Mouse (Mus musculus): ENCODE data around the gene Ugt1a6a. TPM values are rescaled to one million over a fixed set of nuclear protein-coding genes. Genes with fewer than 3 reads are reported as not detected.
"Not testable (repeated sequence)": the region's sequence is repeated elsewhere in the genome, so short reads cannot be mapped to it uniquely, and the experiment has no call there.

Ugt1a6a gene
- polyA plus RNA-seq, 1 experiment, result 1.3 TPM

GRCm38 (mm10) chr1:88130223-88130622, 4.4 kb upstream of the Ugt1a6a start:
- not testable (repeated sequence) for H3ac ChIP-seq (ENCODE audit: control insufficient read depth, insufficient read length, low read depth); H3K36me3 ChIP-seq (ENCODE audit: control insufficient read depth, insufficient read depth); H3K4me3 ChIP-seq (ENCODE audit: insufficient read depth, poor library complexity, severe bottlenecking); H3K79me2 ChIP-seq (ENCODE audit: control insufficient read depth, insufficient read depth); H3K27me3 ChIP-seq (ENCODE audit: control insufficient read depth, insufficient read depth, insufficient read length); H3K79me3 ChIP-seq (ENCODE audit: low read depth)

- Histone ChIP-seq H3ac (ENCODE audit: control insufficient read depth, insufficient read length, low read depth) (no peak overlapping the region), H3K79me2 (ENCODE audit: control insufficient read depth, insufficient read depth) (no peaks in the 10 kb centered on the region), H3K79me3 (ENCODE audit: low read depth) (no peaks in the 10 kb centered on the region), H3K27me3 (ENCODE audit: control insufficient read depth, insufficient read depth, insufficient read length) (no peaks in the 10 kb centered on the region), H3K36me3 (ENCODE audit: control insufficient read depth, insufficient read depth) (no peaks in the 10 kb centered on the region), H3K4me3 (ENCODE audit: insufficient read depth, poor library complexity, severe bottlenecking) (no peak overlapping the region)
- TF ChIP-seq MYOD1 (IDR thresholded peaks at IDR 0.05; ENCODE audit: control insufficient read depth, insufficient read length, low read depth) (no peak), CTCF (IDR thresholded peaks at IDR 0.05; ENCODE audit: control insufficient read depth, insufficient read depth, insufficient read length) (no peak), MYOG (IDR thresholded peaks at IDR 0.05; ENCODE audit: control insufficient read depth, extremely low read depth, insufficient read length) (no peak), FOSL1 (IDR thresholded peaks at IDR 0.05; ENCODE audit: insufficient read depth, low read length, poor library complexity, severe bottlenecking) (no peak), USF1 (IDR thresholded peaks at IDR 0.05; ENCODE audit: low read depth) (no peak), CEBPB (IDR thresholded peaks at IDR 0.05; ENCODE audit: low read depth) (no peak), MAX (IDR thresholded peaks at IDR 0.05) (no peak)
These were observed 627 bp upstream of the Ugt1a6a start for GRCm38 (mm10) chr1:88133908-88134456.

- H3K79me2 ChIP-seq (ENCODE audit: control insufficient read depth, insufficient read depth); H3K27me3 ChIP-seq (ENCODE audit: control insufficient read depth, insufficient read depth, insufficient read length); H3ac ChIP-seq (ENCODE audit: control insufficient read depth, insufficient read length, low read depth); H3K4me3 ChIP-seq (ENCODE audit: insufficient read depth, poor library complexity, severe bottlenecking); H3K79me3 ChIP-seq (ENCODE audit: low read depth); H3K36me3 ChIP-seq (ENCODE audit: control insufficient read depth, insufficient read depth): not testable (repeated sequence)
These were observed 758 bp downstream of the Ugt1a6a start for GRCm38 (mm10) chr1:88135229-88135904.

GRCm38 (mm10) chr1:88136646-88137045, 2.0 kb downstream of the Ugt1a6a start:
- TF ChIP-seq USF1 (IDR thresholded peaks at IDR 0.05; ENCODE audit: low read depth) (no peak), MAX (IDR thresholded peaks at IDR 0.05) (no peak), MYOD1 (IDR thresholded peaks at IDR 0.05; ENCODE audit: control insufficient read depth, insufficient read length, low read depth) (no peak), FOSL1 (IDR thresholded peaks at IDR 0.05; ENCODE audit: insufficient read depth, low read length, poor library complexity, severe bottlenecking) (no peak), CTCF (IDR thresholded peaks at IDR 0.05; ENCODE audit: control insufficient read depth, insufficient read depth, insufficient read length) (no peak), MYOG (IDR thresholded peaks at IDR 0.05; ENCODE audit: control insufficient read depth, extremely low read depth, insufficient read length) (no peak), CEBPB (IDR thresholded peaks at IDR 0.05; ENCODE audit: low read depth) (no peak)
- no peaks in the 10 kb centered on the region for H3K79me2 ChIP-seq (ENCODE audit: control insufficient read depth, insufficient read depth)

GRCm38 (mm10) chr1:88137264-88137663, 2.7 kb downstream of the Ugt1a6a start:
- no peaks in the 10 kb centered on the region for H3K36me3 ChIP-seq (ENCODE audit: control insufficient read depth, insufficient read depth)

More at GRCm38 (mm10) chr1:88136646-88137045, 2.0 kb downstream of the Ugt1a6a start:
- H3K4me3 ChIP-seq (ENCODE audit: insufficient read depth, poor library complexity, severe bottlenecking), result no peak overlapping the region
- H3K36me3 ChIP-seq (ENCODE audit: control insufficient read depth, insufficient read depth), result no peaks in the 10 kb centered on the region
- H3ac ChIP-seq (ENCODE audit: control insufficient read depth, insufficient read length, low read depth), result no peak overlapping the region
- H3K79me3 ChIP-seq (ENCODE audit: low read depth), result no peaks in the 10 kb centered on the region
- no peaks in the 10 kb centered on the region for H3K27me3 ChIP-seq (ENCODE audit: control insufficient read depth, insufficient read depth, insufficient read length)

GRCm38 (mm10) chr1:88138145-88138544, 3.5 kb downstream of the Ugt1a6a start:
- H3ac ChIP-seq (ENCODE audit: control insufficient read depth, insufficient read length, low read depth), result no peak overlapping the region
- no peaks in the 10 kb centered on the region for H3K79me2 ChIP-seq (ENCODE audit: control insufficient read depth, insufficient read depth)
- H3K4me3 ChIP-seq (ENCODE audit: insufficient read depth, poor library complexity, severe bottlenecking), result no peak overlapping the region
- no peaks in the 10 kb centered on the region for H3K79me3 ChIP-seq (ENCODE audit: low read depth)
- no peaks in the 10 kb centered on the region for H3K36me3 ChIP-seq (ENCODE audit: control insufficient read depth, insufficient read depth)
- no peaks in the 10 kb centered on the region for H3K27me3 ChIP-seq (ENCODE audit: control insufficient read depth, insufficient read depth, insufficient read length)
- TF ChIP-seq MYOG (IDR thresholded peaks at IDR 0.05; ENCODE audit: control insufficient read depth, extremely low read depth, insufficient read length) (no peak), FOSL1 (IDR thresholded peaks at IDR 0.05; ENCODE audit: insufficient read depth, low read length, poor library complexity, severe bottlenecking) (no peak), CEBPB (IDR thresholded peaks at IDR 0.05; ENCODE audit: low read depth) (no peak), USF1 (IDR thresholded peaks at IDR 0.05; ENCODE audit: low read depth) (no peak), CTCF (IDR thresholded peaks at IDR 0.05; ENCODE audit: control insufficient read depth, insufficient read depth, insufficient read length) (no peak), MAX (IDR thresholded peaks at IDR 0.05) (no peak)

More at GRCm38 (mm10) chr1:88137264-88137663, 2.7 kb downstream of the Ugt1a6a start:
- no peak overlapping the region for H3K4me3 ChIP-seq (ENCODE audit: insufficient read depth, poor library complexity, severe bottlenecking)
- TF ChIP-seq USF1 (IDR thresholded peaks at IDR 0.05; ENCODE audit: low read depth), result no peak
- TF ChIP-seq MAX (IDR thresholded peaks at IDR 0.05), result no peak
- TF ChIP-seq CEBPB (IDR thresholded peaks at IDR 0.05; ENCODE audit: low read depth), result no peak
- TF ChIP-seq CTCF (IDR thresholded peaks at IDR 0.05; ENCODE audit: control insufficient read depth, insufficient read depth, insufficient read length), result no peak
- TF ChIP-seq FOSL1 (IDR thresholded peaks at IDR 0.05; ENCODE audit: insufficient read depth, low read length, poor library complexity, severe bottlenecking), result no peak
- no peak for TF ChIP-seq MYOD1 (IDR thresholded peaks at IDR 0.05; ENCODE audit: control insufficient read depth, insufficient read length, low read depth)
- TF ChIP-seq MYOG (IDR thresholded peaks at IDR 0.05; ENCODE audit: control insufficient read depth, extremely low read depth, insufficient read length), result no peak
- H3ac ChIP-seq (ENCODE audit: control insufficient read depth, insufficient read length, low read depth), result no peak overlapping the region
- H3K79me3 ChIP-seq (ENCODE audit: low read depth), result no peaks in the 10 kb centered on the region
- no peaks in the 10 kb centered on the region for H3K79me2 ChIP-seq (ENCODE audit: control insufficient read depth, insufficient read depth)
- no peaks in the 10 kb centered on the region for H3K27me3 ChIP-seq (ENCODE audit: control insufficient read depth, insufficient read depth, insufficient read length)

GRCm38 (mm10) chr1:88140492-88140891, 5.9 kb downstream of the Ugt1a6a start:
- not testable (repeated sequence) for H3K4me3 ChIP-seq (ENCODE audit: insufficient read depth, poor library complexity, severe bottlenecking); H3K27me3 ChIP-seq (ENCODE audit: control insufficient read depth, insufficient read depth, insufficient read length); H3ac ChIP-seq (ENCODE audit: control insufficient read depth, insufficient read length, low read depth)

More at GRCm38 (mm10) chr1:88140492-88140891, 5.9 kb downstream of the Ugt1a6a start:
- H3K79me3 ChIP-seq (ENCODE audit: low read depth); H3K79me2 ChIP-seq (ENCODE audit: control insufficient read depth, insufficient read depth); H3K36me3 ChIP-seq (ENCODE audit: control insufficient read depth, insufficient read depth): not testable (repeated sequence)
